Mouse (Mus musculus): ENCODE measurements around the gene D6Ertd527e. TPM values are rescaled to one million over a fixed set of nuclear protein-coding genes. Genes with fewer than 3 reads are reported as not detected.

Gene D6Ertd527e
- polyA plus RNA-seq, 1 experiment from 2014 or later = 0.20 TPM

DNA sequence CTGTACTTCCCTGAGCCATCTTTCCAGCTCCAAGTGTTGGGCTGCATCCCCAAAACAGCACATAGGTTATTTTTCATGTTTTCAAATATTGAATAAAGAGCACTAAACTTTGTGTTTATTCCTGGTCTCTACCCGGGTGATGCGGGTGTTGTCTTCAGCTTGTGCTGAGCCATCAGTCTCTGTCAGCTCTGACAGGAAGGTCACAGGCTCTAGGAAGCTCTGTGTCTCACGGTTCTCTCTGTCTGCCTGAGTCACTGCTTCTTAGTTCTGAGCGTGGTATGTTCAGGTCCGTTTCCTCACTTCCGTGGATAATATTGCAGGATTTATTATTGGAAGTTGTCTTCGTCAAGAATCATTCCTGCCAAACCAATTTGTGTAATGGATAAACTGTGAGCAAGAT lies 17.4 kb downstream of the D6Ertd527e start:
- Histone ChIP-seq H3K79me2 (ENCODE audit: inconsistent target) (no peaks in the 10 kb centered on the region), H3K36me3 (ENCODE audit: inconsistent target) (no peaks in the 10 kb centered on the region), H3K4me3 (ENCODE audit: inconsistent target) (no peak overlapping the region), H3K27ac (no peak overlapping the region)
- WGBS (ENCODE audit: missing documents) = 83% methylated on average over 7 of the region's 7 CpGs

DNA sequence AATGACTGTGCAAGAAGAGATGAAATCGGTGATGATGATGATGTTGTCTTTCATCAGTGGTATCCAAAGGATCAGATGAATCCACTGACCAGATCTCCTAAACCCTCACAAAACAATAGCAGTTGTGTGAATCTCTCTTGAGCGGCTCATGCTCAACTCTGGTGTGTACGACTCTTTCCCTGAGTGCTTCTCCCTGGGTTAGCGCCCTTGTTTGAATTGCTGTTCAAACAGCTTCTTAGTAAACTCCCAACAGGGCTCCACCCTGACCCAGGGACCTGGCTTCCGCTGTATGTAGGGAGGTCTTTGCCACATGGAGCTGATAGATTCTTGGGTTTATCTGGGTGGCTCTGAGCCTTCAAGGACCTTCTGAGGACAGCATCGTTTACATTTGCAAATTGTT lies 18.9 kb downstream of the D6Ertd527e start:
- WGBS (ENCODE audit: missing documents) = 99% methylated on average over 6 of the region's 6 CpGs
- no peak overlapping the region for H3K27ac ChIP-seq
- no peaks in the 10 kb centered on the region for H3K36me3 ChIP-seq (ENCODE audit: inconsistent target)
- no peaks in the 10 kb centered on the region for H3K79me2 ChIP-seq (ENCODE audit: inconsistent target)
- no peak overlapping the region for H3K4me3 ChIP-seq (ENCODE audit: inconsistent target)

DNA sequence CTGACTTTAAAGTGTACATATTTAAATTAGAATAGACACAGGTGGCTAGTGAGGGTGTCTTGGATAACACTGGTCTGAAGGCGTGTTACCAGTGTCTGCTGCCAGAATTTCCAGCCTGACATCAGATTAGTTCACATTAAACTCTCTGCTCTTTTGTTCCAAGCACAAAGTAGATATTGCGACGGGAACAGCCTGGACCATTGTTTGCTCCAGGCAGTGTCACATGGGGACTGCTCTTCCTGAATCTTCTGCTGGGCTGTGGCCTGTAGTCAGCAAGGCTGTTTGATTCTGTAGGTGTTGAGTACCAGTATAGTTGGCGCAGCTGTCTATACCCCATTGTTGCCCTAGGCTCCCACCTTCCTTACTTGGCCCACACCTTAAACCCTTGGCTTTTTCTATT lies 19.4 kb downstream of the D6Ertd527e start:
- H3K4me3 ChIP-seq (ENCODE audit: inconsistent target) = no peak overlapping the region
- H3K36me3 ChIP-seq (ENCODE audit: inconsistent target) = no peaks in the 10 kb centered on the region
- H3K79me2 ChIP-seq (ENCODE audit: inconsistent target) = no peaks in the 10 kb centered on the region
- 100% methylated on average over 4 of the region's 4 CpGs for WGBS (ENCODE audit: missing documents)
- no peak overlapping the region for H3K27ac ChIP-seq

DNA sequence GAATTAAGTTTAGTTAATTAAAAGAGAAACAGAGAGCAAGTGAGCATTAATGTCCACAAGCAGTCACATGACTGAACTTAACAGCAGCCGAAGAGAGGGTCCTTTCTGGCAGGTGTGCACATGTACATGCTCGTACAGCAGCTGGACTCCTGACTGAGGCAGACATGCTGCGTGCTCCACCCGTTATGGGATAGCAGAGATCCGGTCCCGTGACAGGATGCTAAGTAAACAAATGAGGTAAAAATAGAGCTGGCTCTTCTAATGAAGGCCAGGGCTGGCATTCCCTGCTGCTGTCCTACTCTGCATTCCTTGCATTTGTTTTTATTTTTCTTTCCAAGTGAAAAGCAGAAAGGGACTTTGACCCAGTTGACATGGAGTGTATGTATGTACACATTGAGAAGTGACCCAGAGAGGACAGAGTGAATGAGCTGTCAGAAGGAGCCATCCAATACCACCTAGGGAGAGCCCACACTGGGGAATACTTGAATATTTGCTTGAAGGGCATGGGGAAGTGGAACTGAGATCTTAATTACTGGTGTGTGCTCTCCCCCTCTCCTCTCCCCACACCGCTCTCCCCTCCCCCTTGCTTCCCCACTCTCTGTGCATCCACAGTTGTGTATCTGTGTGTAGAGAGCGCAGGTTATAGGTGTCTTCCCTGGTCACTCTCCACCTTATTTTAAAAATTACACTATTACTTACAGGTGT lies 22.7 kb downstream of the D6Ertd527e start:
- Histone ChIP-seq H3K4me3 (ENCODE audit: inconsistent target) (no peak overlapping the region), H3K79me2 (ENCODE audit: inconsistent target) (no peaks in the 10 kb centered on the region), H3K36me3 (ENCODE audit: inconsistent target) (no peaks in the 10 kb centered on the region), H3K27ac (no peak overlapping the region)
- WGBS (ENCODE audit: missing documents) = 62% methylated on average over 8 of the region's 8 CpGs

DNA sequence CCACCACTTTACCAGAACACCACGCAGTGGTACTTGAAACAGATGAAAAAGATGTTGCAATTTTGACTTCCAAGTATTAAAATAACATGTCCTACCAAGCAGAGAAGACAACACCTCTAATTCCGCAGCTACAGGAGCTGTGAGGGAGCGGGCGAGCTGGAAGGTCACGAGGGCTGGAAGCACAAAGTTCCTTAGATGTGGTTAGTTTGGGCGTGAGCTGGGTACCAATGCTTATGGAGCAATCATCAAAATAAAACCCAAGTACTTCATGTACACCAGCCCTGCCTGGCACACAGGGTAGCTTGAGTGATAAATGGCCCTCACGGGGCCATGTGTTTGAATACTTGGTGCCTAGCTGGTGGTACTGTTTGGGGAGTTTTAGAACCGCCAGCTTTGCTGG lies 25.3 kb downstream of the D6Ertd527e start:
- WGBS (ENCODE audit: missing documents) = 69% methylated on average over 8 of the region's 8 CpGs
- Histone ChIP-seq H3K4me3 (ENCODE audit: inconsistent target) (no peak overlapping the region), H3K36me3 (ENCODE audit: inconsistent target) (no peaks in the 10 kb centered on the region), H3K79me2 (ENCODE audit: inconsistent target) (no peaks in the 10 kb centered on the region), H3K27ac (no peak overlapping the region)

DNA sequence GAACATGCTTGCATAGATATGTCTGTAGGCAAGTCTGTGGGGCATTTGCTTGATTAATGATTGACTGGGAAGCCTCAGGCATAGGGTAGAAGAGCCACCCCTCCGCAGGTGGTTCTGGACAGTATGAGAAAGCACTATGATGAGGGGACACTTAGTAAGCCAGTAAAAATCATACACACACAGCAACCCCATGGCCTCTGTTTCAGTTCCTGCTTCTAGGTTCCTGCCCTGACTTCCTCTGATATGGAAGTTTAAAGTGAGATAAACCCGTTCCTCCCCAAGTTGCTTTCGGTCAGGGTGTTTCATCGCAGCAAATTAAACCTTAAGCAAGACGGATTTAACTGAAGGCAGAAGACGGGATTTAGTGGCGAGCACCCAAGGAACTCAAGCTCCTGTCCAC lies 26.1 kb downstream of the D6Ertd527e start:
- Histone ChIP-seq H3K79me2 (ENCODE audit: inconsistent target) (no peaks in the 10 kb centered on the region), H3K27ac (no peak overlapping the region), H3K4me3 (ENCODE audit: inconsistent target) (no peak overlapping the region), H3K36me3 (ENCODE audit: inconsistent target) (no peaks in the 10 kb centered on the region)
- 69% methylated on average over 7 of the region's 7 CpGs for whole genome bisulfite sequencing (ENCODE audit: missing documents)

DNA sequence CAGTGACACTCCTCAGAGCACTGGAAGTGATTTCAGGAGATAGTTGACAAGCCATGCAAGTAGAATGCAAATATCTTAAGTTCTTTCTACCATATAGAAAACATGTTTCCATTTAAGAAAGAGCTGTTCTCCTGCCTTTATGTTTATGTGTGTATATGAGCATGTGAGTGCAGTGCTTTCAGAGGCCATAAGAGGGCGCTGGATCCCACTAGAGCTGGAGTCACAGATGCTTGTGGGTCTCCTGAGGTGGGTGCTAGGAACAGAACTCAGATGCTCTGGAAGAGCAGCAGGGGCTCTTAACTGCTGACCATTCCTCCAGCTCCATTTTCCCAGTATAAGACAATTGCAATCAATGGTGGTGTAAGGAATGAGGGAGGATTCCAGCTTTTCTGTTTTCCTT lies 26.5 kb downstream of the D6Ertd527e start:
- H3K27ac ChIP-seq = no peak overlapping the region
- no peaks in the 10 kb centered on the region for H3K79me2 ChIP-seq (ENCODE audit: inconsistent target)
- no peak overlapping the region for H3K4me3 ChIP-seq (ENCODE audit: inconsistent target)
- WGBS (ENCODE audit: missing documents) = 90% methylated on average over 1 of the region's 1 CpGs
- no peaks in the 10 kb centered on the region for H3K36me3 ChIP-seq (ENCODE audit: inconsistent target)

DNA sequence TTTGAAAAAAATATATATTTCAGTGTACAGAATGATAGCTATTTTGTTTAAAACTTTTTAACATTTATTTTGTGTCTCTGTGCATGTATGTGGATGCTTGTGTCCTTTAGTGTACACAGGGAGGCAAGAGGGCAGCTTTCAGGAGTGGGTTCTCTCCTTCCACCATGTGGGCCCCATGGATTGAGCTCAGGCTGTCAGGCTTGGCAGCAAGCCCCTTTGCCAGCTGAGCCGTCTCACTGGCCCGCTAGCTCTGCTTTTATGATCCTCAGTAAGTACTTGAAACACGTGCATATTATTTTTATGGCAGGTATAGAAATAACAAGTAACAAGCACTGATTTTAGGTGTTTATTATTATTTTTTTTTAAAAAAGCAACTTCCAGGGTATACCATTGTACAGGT lies 29.0 kb downstream of the D6Ertd527e start:
- H3K36me3 ChIP-seq (ENCODE audit: inconsistent target) = no peaks in the 10 kb centered on the region
- no peaks in the 10 kb centered on the region for H3K79me2 ChIP-seq (ENCODE audit: inconsistent target)
- no peak overlapping the region for H3K27ac ChIP-seq
- 97% methylated on average over 3 of the region's 3 CpGs for WGBS (ENCODE audit: missing documents)
- no peak overlapping the region for H3K4me3 ChIP-seq (ENCODE audit: inconsistent target)

DNA sequence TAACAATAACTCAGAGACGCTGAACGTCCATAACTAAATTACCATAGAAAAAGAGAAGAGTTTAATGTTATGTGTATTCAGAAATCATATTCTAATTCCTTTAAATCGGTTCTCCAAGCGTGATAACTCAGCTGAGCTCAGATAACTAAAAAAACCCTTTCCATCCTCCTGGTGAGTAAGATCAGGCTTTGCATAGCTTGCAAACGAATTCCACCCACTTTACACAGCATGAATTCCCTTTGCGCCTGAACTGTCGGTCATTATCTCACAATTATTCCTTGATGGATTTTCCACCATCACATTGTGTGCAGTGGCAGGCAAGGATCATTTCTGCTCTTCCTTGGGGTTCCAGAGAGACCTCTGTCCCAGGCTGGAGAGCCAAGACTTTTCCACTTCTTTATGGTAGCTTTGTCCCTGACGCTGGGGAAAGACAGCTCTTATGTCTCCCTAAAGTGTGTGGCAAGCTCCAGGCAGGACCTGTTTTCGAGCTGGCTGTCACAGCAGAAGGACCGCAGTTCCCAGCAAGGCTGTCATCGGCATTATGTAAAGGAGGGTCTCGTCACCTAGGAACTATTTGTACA lies 29.5 kb downstream of the D6Ertd527e start:
- H3K79me2 ChIP-seq (ENCODE audit: inconsistent target) = no peaks in the 10 kb centered on the region
- 89% methylated on average over 12 of the region's 12 CpGs for WGBS (ENCODE audit: missing documents)
- no peak overlapping the region for H3K27ac ChIP-seq
- H3K4me3 ChIP-seq (ENCODE audit: inconsistent target) = no peak overlapping the region
- H3K36me3 ChIP-seq (ENCODE audit: inconsistent target) = no peaks in the 10 kb centered on the region

DNA sequence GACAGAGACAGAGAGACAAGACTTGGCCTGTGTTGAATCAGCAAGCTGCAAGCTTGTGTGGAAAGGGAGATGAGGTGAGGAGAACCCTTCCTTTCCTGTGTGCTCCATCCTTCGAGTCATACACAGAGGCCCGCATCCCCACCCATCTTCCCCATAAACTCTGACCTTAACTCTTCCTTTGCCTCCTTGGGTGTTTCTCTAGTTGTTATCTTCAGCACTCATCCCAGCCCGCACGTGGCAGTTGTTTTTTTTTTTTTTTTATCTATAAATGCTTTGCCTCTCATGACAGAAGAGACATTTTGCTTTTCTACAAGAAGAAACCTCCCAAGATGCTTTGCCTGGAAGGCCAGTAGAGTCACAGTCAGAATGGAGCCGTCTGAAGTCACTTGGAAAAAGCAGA lies 33.9 kb downstream of the D6Ertd527e start:
- Histone ChIP-seq H3K4me3 (ENCODE audit: inconsistent target) (no peak overlapping the region), H3K27ac (no peak overlapping the region), H3K79me2 (ENCODE audit: inconsistent target) (no peaks in the 10 kb centered on the region), H3K36me3 (ENCODE audit: inconsistent target) (no peaks in the 10 kb centered on the region)
- 89% methylated on average over 5 of the region's 5 CpGs for WGBS (ENCODE audit: missing documents)

DNA sequence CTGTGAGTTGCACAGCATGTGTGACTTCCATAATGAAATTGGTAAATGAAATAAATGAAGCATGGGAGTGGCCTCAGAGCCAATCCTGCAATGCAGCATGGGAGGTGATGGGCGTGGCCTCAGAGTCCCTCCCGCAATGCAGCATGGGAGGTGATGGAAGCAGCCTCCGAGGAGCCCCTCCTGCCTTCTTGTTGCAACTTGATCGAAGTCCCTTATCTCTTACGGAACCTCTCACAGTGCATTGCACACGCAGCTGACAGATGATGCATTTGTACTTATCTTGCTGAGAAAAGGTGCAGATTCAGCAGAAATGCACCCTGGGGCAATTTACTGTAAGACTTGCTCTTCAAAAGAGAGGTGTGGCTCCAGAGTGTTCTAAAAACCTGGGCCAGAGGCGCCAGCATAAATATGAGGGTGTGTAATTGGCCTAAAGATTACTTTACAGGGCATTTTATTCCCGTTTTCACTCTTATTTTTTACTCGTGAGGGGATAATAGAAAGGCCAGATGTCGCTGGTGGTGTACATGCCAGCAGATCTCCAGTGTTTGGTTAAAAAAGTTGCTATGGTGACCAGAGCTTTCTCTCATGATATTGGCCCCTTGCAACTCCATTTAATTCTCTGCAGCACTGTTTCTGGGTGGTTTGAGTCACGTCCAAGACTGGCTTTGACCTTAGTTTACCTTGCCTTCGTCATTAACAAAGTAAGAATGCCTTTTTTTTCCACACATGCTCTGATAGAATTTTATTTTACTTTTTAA lies 35.4 kb downstream of the D6Ertd527e start:
- Histone ChIP-seq H3K36me3 (ENCODE audit: inconsistent target) (no peaks in the 10 kb centered on the region), H3K4me3 (ENCODE audit: inconsistent target) (no peak overlapping the region), H3K79me2 (ENCODE audit: inconsistent target) (no peaks in the 10 kb centered on the region), H3K27ac (no peak overlapping the region)
- WGBS (ENCODE audit: missing documents) = 92% methylated on average over 12 of the region's 12 CpGs

DNA sequence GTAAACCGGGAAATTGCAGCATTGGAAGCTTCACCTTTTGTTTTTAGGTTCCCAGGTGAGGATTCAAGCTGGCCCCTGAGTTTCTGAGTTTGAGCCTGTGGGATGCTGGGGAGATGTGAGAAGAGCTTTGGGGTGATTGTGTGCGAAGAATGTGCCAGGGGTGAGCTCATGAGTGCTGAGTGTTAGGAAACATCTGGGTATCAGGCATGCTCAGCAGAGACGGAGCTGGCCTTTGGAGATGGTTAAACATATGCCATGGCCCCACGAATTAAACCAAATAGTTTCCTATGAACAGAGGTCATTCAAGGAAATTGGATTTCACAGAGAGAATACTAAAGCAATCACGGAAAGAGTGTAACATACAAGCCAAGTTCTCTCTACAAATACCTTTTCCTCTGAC lies 37.7 kb downstream of the D6Ertd527e start:
- 98% methylated on average over 4 of the region's 5 CpGs for WGBS (ENCODE audit: missing documents)
- no peaks in the 10 kb centered on the region for H3K79me2 ChIP-seq (ENCODE audit: inconsistent target)
- H3K4me3 ChIP-seq (ENCODE audit: inconsistent target) = no peak overlapping the region
- H3K27ac ChIP-seq = no peak overlapping the region
- no peaks in the 10 kb centered on the region for H3K36me3 ChIP-seq (ENCODE audit: inconsistent target)

DNA sequence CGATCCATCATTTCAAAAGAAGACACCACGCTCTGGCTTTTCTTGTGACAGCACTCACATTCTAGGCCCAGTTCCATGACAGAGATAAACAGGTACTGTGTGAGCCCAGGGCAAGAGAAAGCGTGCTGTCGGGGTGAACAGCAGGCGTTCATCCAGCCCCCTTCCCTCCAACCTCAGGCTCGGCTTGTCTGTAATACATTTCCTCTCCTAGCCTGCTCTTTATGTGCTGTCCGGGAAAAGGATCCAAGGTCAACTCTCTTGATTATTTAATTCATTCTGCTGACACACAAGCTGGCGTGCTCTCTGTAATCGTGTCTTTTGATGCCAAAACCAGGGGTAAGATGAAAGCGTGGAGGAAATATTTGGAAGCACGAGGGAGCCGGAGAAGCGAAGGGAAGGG lies 39.0 kb downstream of the D6Ertd527e start:
- H3K4me3 ChIP-seq (ENCODE audit: inconsistent target) = no peak overlapping the region
- WGBS (ENCODE audit: missing documents) = 95% methylated on average over 13 of the region's 13 CpGs
- H3K36me3 ChIP-seq (ENCODE audit: inconsistent target) = no peaks in the 10 kb centered on the region
- H3K27ac ChIP-seq = no peak overlapping the region
- H3K79me2 ChIP-seq (ENCODE audit: inconsistent target) = no peaks in the 10 kb centered on the region

DNA sequence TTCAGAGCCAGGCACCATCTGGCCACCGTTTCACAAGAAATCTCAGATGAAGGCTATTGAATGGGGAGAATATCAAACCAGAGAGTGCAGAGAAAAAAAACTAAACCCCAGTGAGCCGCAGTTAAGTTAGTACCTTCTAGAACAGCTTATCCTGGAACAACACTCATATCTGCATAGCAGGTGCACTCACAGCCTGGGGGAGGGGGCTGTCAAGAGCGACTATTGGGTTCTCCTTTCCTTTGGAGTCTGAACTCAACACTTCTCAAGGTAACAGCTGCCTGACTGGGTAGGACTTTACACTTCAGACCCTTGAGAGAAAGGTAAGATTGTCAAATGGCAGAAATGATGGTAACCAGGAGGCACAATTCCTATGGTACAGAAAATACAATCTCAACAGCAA lies 43.4 kb downstream of the D6Ertd527e start:
- Histone ChIP-seq H3K27ac (no peak overlapping the region), H3K79me2 (ENCODE audit: inconsistent target) (no peaks in the 10 kb centered on the region), H3K4me3 (ENCODE audit: inconsistent target) (no peak overlapping the region), H3K36me3 (ENCODE audit: inconsistent target) (no peaks in the 10 kb centered on the region)
- WGBS (ENCODE audit: missing documents) = 81% methylated on average over 3 of the region's 3 CpGs

DNA sequence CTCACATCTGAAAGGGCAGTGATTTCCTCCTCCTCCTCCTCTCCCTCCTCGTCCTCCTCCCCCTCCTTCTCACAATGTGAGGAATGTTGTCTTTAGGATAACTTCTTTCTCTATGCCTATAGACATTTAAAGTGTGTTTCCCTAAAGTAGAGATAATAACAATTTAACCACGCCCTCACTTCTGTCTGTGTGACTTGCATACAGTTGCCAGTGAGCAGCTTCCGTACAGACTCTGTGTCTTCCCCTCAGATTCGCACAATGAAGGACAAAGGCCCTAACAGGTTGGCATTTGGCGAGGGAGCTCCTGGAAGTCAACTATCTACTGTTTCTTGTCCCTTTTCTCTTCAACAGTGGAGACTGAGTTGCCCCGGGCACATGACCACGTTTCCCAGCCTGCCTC lies 45.9 kb downstream of the D6Ertd527e start:
- 91% methylated on average over 6 of the region's 7 CpGs for WGBS (ENCODE audit: missing documents)
- no peaks in the 10 kb centered on the region for H3K36me3 ChIP-seq (ENCODE audit: inconsistent target)

More for the DNA sequence above, 45.9 kb downstream of the D6Ertd527e start:
- no peak overlapping the region for H3K27ac ChIP-seq
- H3K79me2 ChIP-seq (ENCODE audit: inconsistent target) = no peaks in the 10 kb centered on the region
- no peak overlapping the region for H3K4me3 ChIP-seq (ENCODE audit: inconsistent target)

All from macrophage (primary cell).